Mouse (Mus musculus): ENCODE measurements around the gene Smarcb1.
A peak's percentile ranks its signal among the peaks of the same experiment; 100 is the strongest.

The Smarcb1 gene

GRCm38 (mm10) chr10:75934991-75935390 lies 13.6 kb upstream of the Smarcb1 start:
- no peak for DNase-seq (ENCODE audit: inconsistent ontology term)

GRCm38 (mm10) chr10:75932891-75933290 lies 11.5 kb upstream of the Smarcb1 start, which contains the start of gene Chchd10:
Chchd10 (plus strand) TSS chr10:75933130.
- DNase-seq (ENCODE audit: inconsistent ontology term) = no peak

- peak; percentile 79 for DNase-seq (ENCODE audit: inconsistent ontology term)
These were observed 10.8 kb upstream of the Smarcb1 start for GRCm38 (mm10) chr10:75932081-75932678.

- no peak for DNase-seq (ENCODE audit: inconsistent ontology term)
These were observed 9.9 kb upstream of the Smarcb1 start for GRCm38 (mm10) chr10:75931311-75931710.

- DNase-seq (ENCODE audit: inconsistent ontology term) = peak; percentile 66
These were observed 8.9 kb upstream of the Smarcb1 start for GRCm38 (mm10) chr10:75930304-75930703.

- DNase-seq (ENCODE audit: inconsistent ontology term) = no peak
These were observed 5.0 kb upstream of the Smarcb1 start for GRCm38 (mm10) chr10:75926396-75926795.

GRCm38 (mm10) chr10:75924324-75924723 lies 2.9 kb upstream of the Smarcb1 start:
- no peak for DNase-seq (ENCODE audit: inconsistent ontology term)

GRCm38 (mm10) chr10:75921726-75922560 lies 526 bp upstream of the Smarcb1 start:
- no peak for DNase-seq (ENCODE audit: inconsistent ontology term)

GRCm38 (mm10) chr10:75919026-75919425 lies 2.4 kb downstream of the Smarcb1 start:
- no peak for DNase-seq (ENCODE audit: inconsistent ontology term)

GRCm38 (mm10) chr10:75916840-75917239 lies 4.6 kb downstream of the Smarcb1 start:
- DNase-seq (ENCODE audit: inconsistent ontology term) = no peak

- DNase-seq (ENCODE audit: inconsistent ontology term) = no peak
These were observed 5.9 kb downstream of the Smarcb1 start for GRCm38 (mm10) chr10:75915557-75915956.

- no peak for DNase-seq (ENCODE audit: inconsistent ontology term)
These were observed 8.3 kb downstream of the Smarcb1 start for GRCm38 (mm10) chr10:75913013-75913589.

GRCm38 (mm10) chr10:75910698-75911097 lies 10.7 kb downstream of the Smarcb1 start:
- no peak for DNase-seq (ENCODE audit: inconsistent ontology term)

- DNase-seq (ENCODE audit: inconsistent ontology term) = no peak
These were observed 14.5 kb downstream of the Smarcb1 start for GRCm38 (mm10) chr10:75906882-75907281.

GRCm38 (mm10) chr10:75904391-75904790 lies 17.0 kb downstream of the Smarcb1 start:
- no peak for DNase-seq (ENCODE audit: inconsistent ontology term)

- peak; percentile 85 for DNase-seq (ENCODE audit: inconsistent ontology term)
These were observed 22.6 kb downstream of the Smarcb1 start for GRCm38 (mm10) chr10:75898846-75899245.

GRCm38 (mm10) chr10:75898039-75898564 lies 23.3 kb downstream of the Smarcb1 start:
- DNase-seq (ENCODE audit: inconsistent ontology term) = no peak

- no peak for DNase-seq (ENCODE audit: inconsistent ontology term)
These were observed 24.0 kb downstream of the Smarcb1 start for GRCm38 (mm10) chr10:75897373-75897772.

GRCm38 (mm10) chr10:75896208-75896607 lies 25.2 kb downstream of the Smarcb1 start:
- no peak for DNase-seq (ENCODE audit: inconsistent ontology term)

GRCm38 (mm10) chr10:75895730-75896129 lies 25.7 kb downstream of the Smarcb1 start:
- no peak for DNase-seq (ENCODE audit: inconsistent ontology term)

GRCm38 (mm10) chr10:75894601-75895000 lies 26.8 kb downstream of the Smarcb1 start:
- DNase-seq (ENCODE audit: inconsistent ontology term) = no peak

GRCm38 (mm10) chr10:75893089-75893750 lies 28.2 kb downstream of the Smarcb1 start, which contains the start of gene Derl3:
Derl3 (plus strand) TSS chr10:75893413.
- peak; percentile 98 for DNase-seq (ENCODE audit: inconsistent ontology term)

Data from Muller cell, postnatal 12 days (primary cell).